Mouse (Mus musculus) stomach, postnatal 0 days (tissue): ENCODE measurements around the gene Mthfs.
"Not testable (repeated sequence)": the region's sequence is repeated elsewhere in the genome, so short reads cannot be mapped to it uniquely, and the experiment has no call there.

Source experiments
- CTCF ChIP-seq: IDR thresholded peaks from 2 replicates; pipeline ENCODE4 v1.5.1; 2016; ENCODE audit warnings: antibody characterized with exemption, low read depth, mild to moderate bottlenecking, moderate library complexity
- EP300 ChIP-seq: optimal IDR thresholded peaks from 2 replicates; pipeline ENCODE3; 2016; ENCODE audit warnings: antibody characterized with exemption

- TF ChIP-seq EP300, CTCF: not testable (repeated sequence)
Observed at GRCm38 (mm10) chr9:89198349-89198748, 12.1 kb upstream of the Mthfs start.
